Mouse (Mus musculus): ENCODE data around the gene Ncoa4.
"Not testable (repeated sequence)": the region's sequence is repeated elsewhere in the genome, so short reads cannot be mapped to it uniquely, and the experiment has no call there.

DNA sequence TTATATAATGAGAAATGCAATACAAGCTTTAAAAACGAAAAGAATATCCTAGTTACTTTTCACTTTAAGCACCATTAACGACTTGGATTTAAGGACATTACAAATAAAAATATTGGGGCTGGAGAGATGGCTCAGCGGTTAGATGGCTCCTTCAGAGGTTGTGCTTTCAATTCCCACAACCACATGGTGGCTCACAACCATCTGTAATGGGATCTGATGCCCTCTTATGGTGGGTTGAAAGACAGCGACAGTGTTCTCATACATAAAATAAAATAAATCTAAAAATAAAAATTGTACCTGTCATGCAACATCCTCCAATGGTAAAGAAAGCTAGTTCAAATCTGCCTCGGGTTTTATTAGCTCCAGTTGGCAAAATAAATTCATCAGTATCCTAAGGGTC, 33.9 kb downstream of the Ncoa4 start:
- not testable (repeated sequence) for TF ChIP-seq CTCF (IDR thresholded peaks at IDR 0.05; ENCODE audit: borderline replicate concordance, insufficient read depth, low read length); POLR2A (IDR thresholded peaks at IDR 0.05; ENCODE audit: low read depth, low read length)

All from embryonic fibroblast, embryonic 13.5 days (primary cell).